Mouse (Mus musculus) lung, postnatal 0 days (tissue): ENCODE measurements at regions not wholly inside any gene's neighbourhood (a gene's known extent, or its start where the extent isn't known, plus 50 kb on each side); places are given as distances from the start of the nearest gene placed in this dataset.

Experiments used
- CTCF ChIP-seq: IDR thresholded peaks from 2 replicates; pipeline ENCODE4 v1.5.1; 2016; ENCODE audit warnings: antibody characterized with exemption, mild to moderate bottlenecking
- EP300 ChIP-seq: IDR thresholded peaks from 2 replicates; pipeline ENCODE4 v1.6.1; 2016; ENCODE audit warnings: antibody characterized with exemption, mild to moderate bottlenecking, control low read depth

- TF ChIP-seq CTCF (no peak), EP300 (no peak)
These were observed 405.6 kb downstream of the Pdcd6ip start for GRCm38 (mm10) chr9:113302429-113302828.
